Mouse (Mus musculus) kidney, postnatal 0 days (tissue): ENCODE results near the gene Ergic1. TPM values are rescaled to one million over a fixed set of nuclear protein-coding genes. Genes with fewer than 3 reads are reported as not detected.

Experiments
- ATAC-seq: fragments of 200-750 bp; cut with Nextera tagmentation; replicated peaks from 2 replicates; pipeline ENCODE4 v1.8.0; 2017; ENCODE audit warnings: low read depth, moderate number of reproducible peaks, moderate TSS enrichment, moderate library complexity; ENCODE audit not compliant: low FRiP score
- DNase-seq: peaks from one replicate; pipeline ENCODE4 v3.0.0-alpha.2; 2016; ENCODE audit warnings: low spot score
- H3K27ac ChIP-seq: fragments of 300-500 bp; sonication (generic); 2 replicates; pipeline ENCODE4 v1.5.1; 2014; ENCODE audit warnings: mild to moderate bottlenecking
- H3K27me3 ChIP-seq: fragments of 300-500 bp; sonication (generic); 2 replicates; pipeline ENCODE4 v1.6.1; 2014; ENCODE audit warnings: low read length, mixed read lengths; ENCODE audit not compliant: insufficient read depth
- H3K36me3 ChIP-seq: fragments of 300-500 bp; sonication (generic); 2 replicates; pipeline ENCODE4 v1.6.1; 2014; ENCODE audit warnings: low read length, mixed read lengths; ENCODE audit not compliant: insufficient read depth
- H3K4me1 ChIP-seq: fragments of 300-500 bp; sonication (generic); replicated peaks from 2 replicates; pipeline ENCODE4 v1.6.1; 2014; ENCODE audit warnings: antibody characterized with exemption, low read length, mixed read lengths; ENCODE audit not compliant: insufficient read depth
- H3K4me2 ChIP-seq: fragments of 300-500 bp; sonication (generic); 2 replicates; pipeline ENCODE4 v1.6.1; 2014; ENCODE audit warnings: mild to moderate bottlenecking, low read length, moderate library complexity, mixed read lengths
- H3K4me3 ChIP-seq: fragments of 300-500 bp; sonication (generic); replicated peaks from 2 replicates; pipeline ENCODE4 v1.5.1; 2014; ENCODE audit warnings: low read depth, low read length
- H3K9ac ChIP-seq: fragments of 300-500 bp; sonication (generic); 2 replicates; pipeline ENCODE4 v1.6.1; 2014; ENCODE audit warnings: low read depth, low read length
- H3K9me3 ChIP-seq: fragments of 300-500 bp; sonication (generic); replicated peaks from 2 replicates; pipeline ENCODE4 v1.6.1; 2016; ENCODE audit warnings: low read length, inconsistent platforms, mixed read lengths
- CTCF ChIP-seq: IDR thresholded peaks from 2 replicates; pipeline ENCODE4 v1.5.1; 2016; ENCODE audit warnings: antibody characterized with exemption, low read depth, mild to moderate bottlenecking, moderate library complexity
- WGBS: fragments of 180-500 bp; shearing (Covaris S2); extraction: QIAGEN DNeasy Blood & Tissue Kit; methylation state at CpG from one replicate; pipeline ENCODE4 v1.1.7; 2014; 5-methylcytosine and 5-hydroxymethylcytosine counted together
- polyA plus RNA-seq: library from polyadenylated mRNA; unstranded; fragments of >200 nt; fragmentation: Nextera tagmentation; extraction: Ambion mirVana; gene quantifications from 2 replicates; pipeline ENCODE4 v1.2.1, GENCODE M21; 2015

Gene Ergic1
- polyA plus RNA-seq, 1 experiment from 2014 or later, result 107 TPM

DNA sequence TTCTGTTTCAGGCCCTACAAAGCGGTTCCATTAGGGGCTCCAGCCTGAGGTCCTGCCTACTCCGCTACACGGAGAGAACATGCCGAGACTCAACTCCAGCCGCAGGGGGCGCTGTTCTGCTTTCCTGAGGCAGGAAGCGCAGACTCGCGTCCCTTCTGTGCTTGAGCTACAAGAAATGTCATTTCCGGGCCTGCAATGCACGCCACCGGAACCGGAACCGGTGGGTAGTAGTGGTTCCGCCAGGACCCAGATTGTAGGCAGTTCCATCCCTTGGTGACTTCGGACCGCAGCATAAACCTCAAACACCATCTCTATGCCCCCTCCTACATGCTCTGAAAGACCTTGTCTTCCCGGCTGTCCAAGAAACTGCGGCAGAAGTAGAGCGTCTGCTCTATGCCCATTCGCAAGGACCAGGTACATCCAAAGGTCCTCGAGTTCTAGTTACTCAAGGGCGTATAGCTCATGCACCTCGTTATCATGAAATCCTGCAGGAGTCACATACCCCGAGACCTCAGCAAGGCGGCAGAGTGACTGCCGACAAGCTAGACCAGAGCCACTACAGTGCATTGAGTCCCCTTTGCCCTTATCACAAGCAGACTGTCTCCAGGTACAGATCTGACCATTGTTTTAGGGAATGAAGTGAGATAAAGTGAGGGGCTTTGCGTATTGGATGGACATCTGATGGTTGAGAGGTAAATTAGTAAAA, 101.8 kb downstream of the Ergic1 start, which contains the start of gene Atp6v0e:
Gene Atp6v0e (plus strand): TSS at position 254 of the 706 bp plus-strand sequence.
- Histone ChIP-seq H3K36me3 (no peaks in the 10 kb centered on the region), H3K9ac (peak within 1 kb of the TSS; percentile 59), H3K27me3 (no peaks in the 10 kb centered on the region), H3K4me1 (0 out of 2 replicates have a peak, but pooled peaks cover 3% of the 10 kb centered on the region), H3K4me2 (peak within 1 kb of the TSS; percentile 70), H3K9me3 (no peaks in the 10 kb centered on the region), H3K4me3 (peak within 1 kb of the TSS; percentile 52), H3K27ac (no peak within 1 kb of the TSS)
- peak; percentile 98 for DNase-seq
- WGBS, result 4% methylated on average over 28 of the region's 28 CpGs
- peak; percentile 76 for ATAC-seq
- TF ChIP-seq CTCF, result peak; percentile 99

DNA sequence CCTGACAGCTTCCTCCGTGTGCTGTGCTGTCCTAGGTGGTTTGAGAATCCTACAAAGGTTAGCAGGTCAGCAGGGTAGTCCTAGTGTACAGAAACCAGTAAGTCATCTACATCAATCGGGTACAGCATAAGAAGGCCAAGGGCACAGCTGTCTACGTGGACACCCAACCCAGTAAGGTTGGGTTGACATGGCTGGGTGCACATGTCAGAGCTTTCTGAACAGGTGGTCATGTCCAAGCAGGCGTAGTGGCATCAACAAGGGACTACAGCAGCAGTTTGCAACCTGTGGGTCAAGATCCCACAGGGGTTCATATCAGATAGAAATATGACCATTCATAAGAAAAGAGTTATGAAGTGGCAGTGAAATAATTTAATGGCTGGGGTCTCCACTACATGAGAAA, 104.3 kb downstream of the Ergic1 start:
- 0 out of 2 replicates have a peak, but pooled peaks cover 3% of the 10 kb centered on the region for H3K4me1 ChIP-seq
- no peak for DNase-seq
- ATAC-seq, result no peak
- no peaks in the 10 kb centered on the region for H3K9me3 ChIP-seq
- no peak overlapping the region for H3K4me3 ChIP-seq
- H3K27ac ChIP-seq, result no peak overlapping the region
- 72% methylated on average over 4 of the region's 4 CpGs for WGBS
- no peak overlapping the region for H3K4me2 ChIP-seq
- no peaks in the 10 kb centered on the region for H3K27me3 ChIP-seq
- H3K9ac ChIP-seq, result no peak overlapping the region
- no peaks in the 10 kb centered on the region for H3K36me3 ChIP-seq
- no peak for TF ChIP-seq CTCF

GRCm38 (mm10) chr17:26671268-26671667, 110.0 kb downstream of the Ergic1 start:
- Histone ChIP-seq H3K9ac (no peak overlapping the region), H3K36me3 (no peaks in the 10 kb centered on the region), H3K4me1 (no peaks in the 10 kb centered on the region), H3K4me2 (no peak overlapping the region), H3K4me3 (no peak overlapping the region), H3K27ac (no peak overlapping the region), H3K9me3 (no peaks in the 10 kb centered on the region), H3K27me3 (no peaks in the 10 kb centered on the region)
- DNase-seq (no peak), ATAC-seq (no peak)
- 64% methylated on average over 4 of the region's 4 CpGs for WGBS
- TF ChIP-seq CTCF, result no peak

DNA sequence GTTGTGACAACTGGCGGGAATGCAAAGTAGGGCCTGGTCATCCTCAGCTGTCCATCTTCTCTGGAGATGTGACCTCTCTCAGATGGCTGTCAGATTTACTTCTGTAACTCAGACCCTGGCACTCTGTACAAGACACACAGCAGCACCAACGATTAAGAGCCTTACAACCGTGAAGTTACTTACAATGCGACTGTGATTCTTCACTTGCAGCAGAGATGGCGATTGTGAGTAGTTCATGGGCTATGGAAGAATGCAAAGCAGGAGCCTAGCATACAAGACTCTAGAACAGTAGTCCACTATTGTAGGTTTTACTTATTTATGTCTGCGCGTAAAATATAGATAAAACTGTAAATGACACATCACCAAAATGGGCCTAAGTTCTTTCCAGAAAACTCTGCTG, 114.6 kb downstream of the Ergic1 start:
- H3K27ac ChIP-seq, result 0 out of 2 replicates have a peak overlapping the region, but pooled peaks have one; percentile 95
- no peaks in the 10 kb centered on the region for H3K27me3 ChIP-seq
- H3K4me2 ChIP-seq, result peak overlapping the region; percentile 57
- WGBS, result 23% methylated on average over 7 of the region's 7 CpGs
- no peaks in the 10 kb centered on the region for H3K9me3 ChIP-seq
- no peak for TF ChIP-seq CTCF
- ATAC-seq, result no peak; the same call in 1 of the 2 replicates
- no peaks in the 10 kb centered on the region for H3K36me3 ChIP-seq
- peak overlapping the region; percentile 84 for H3K4me3 ChIP-seq
- H3K9ac ChIP-seq, result 0 out of 2 replicates have a peak overlapping the region, but pooled peaks have one; percentile 76
- peak; percentile 19 for DNase-seq
- peaks cover 6% of the 10 kb centered on the region; the same call in 1 of the 2 replicates for H3K4me1 ChIP-seq

- Histone ChIP-seq H3K9me3 (no peaks in the 10 kb centered on the region), H3K36me3 (no peaks in the 10 kb centered on the region), H3K9ac (peak overlapping the region; percentile 76), H3K27ac (peak overlapping the region; percentile 95), H3K27me3 (no peaks in the 10 kb centered on the region), H3K4me2 (peak overlapping the region; percentile 57), H3K4me1 (peaks cover 6% of the 10 kb centered on the region; the same call in 1 of the 2 replicates), H3K4me3 (peak overlapping the region; percentile 84)
- 1% methylated on average over 30 of the region's 30 CpGs for WGBS
- ATAC-seq, result peak; percentile 94
- DNase-seq, result peak; percentile 95
- no peak for TF ChIP-seq CTCF
These were observed 114.9 kb downstream of the Ergic1 start for GRCm38 (mm10) chr17:26676252-26676615.

- Histone ChIP-seq H3K27ac (peak overlapping the region; percentile 95), H3K4me3 (peak overlapping the region; percentile 84), H3K27me3 (no peaks in the 10 kb centered on the region), H3K4me1 (peaks cover 6% of the 10 kb centered on the region; the same call in 1 of the 2 replicates), H3K9ac (peak overlapping the region; percentile 76), H3K4me2 (peak overlapping the region; percentile 57), H3K36me3 (no peaks in the 10 kb centered on the region), H3K9me3 (no peaks in the 10 kb centered on the region)
- TF ChIP-seq CTCF, result peak; percentile 43; the same call in 1 of the 2 replicates
- ATAC-seq (peak; percentile 88), DNase-seq (peak; percentile 82)
- 1% methylated on average over 26 of the region's 26 CpGs for WGBS
These were observed 115.5 kb downstream of the Ergic1 start for GRCm38 (mm10) chr17:26676616-26677376.
